Mouse (Mus musculus) heart, postnatal 14 days (tissue): ENCODE measurements around the gene Olfr1499. TPM values are rescaled to one million over a fixed set of nuclear protein-coding genes. Genes with fewer than 3 reads are reported as not detected.
"Not testable (repeated sequence)": the region's sequence is repeated elsewhere in the genome, so short reads cannot be mapped to it uniquely, and the experiment has no call there.

Experiments
- DNase-seq, 2 experiments: peaks; one replicate each; pipeline ENCODE4 v3.0.0; 2021 to 2022
- intact Hi-C: fragments of 180-260 bp; cut with DNase I; formaldehyde crosslinking; loops from one replicate; pipeline ENCODE4 v1.15.1; 2025
- long read RNA-seq, 2 experiments: library from polyadenylated mRNA; stranded (forward); transcript quantifications; one replicate each; pipeline ENCODE4 v2.0.0; 2021
- total RNA-seq, 2 experiments: library from RNA; stranded (reverse); gene quantifications; 2 replicates each; pipeline ENCODE4 v1.2.3; 2021

The Olfr1499 gene
- not detected for total RNA-seq
- long read RNA-seq, experiment 1 = 0 reads
- long read RNA-seq, experiment 2 = 0 reads

DNA sequence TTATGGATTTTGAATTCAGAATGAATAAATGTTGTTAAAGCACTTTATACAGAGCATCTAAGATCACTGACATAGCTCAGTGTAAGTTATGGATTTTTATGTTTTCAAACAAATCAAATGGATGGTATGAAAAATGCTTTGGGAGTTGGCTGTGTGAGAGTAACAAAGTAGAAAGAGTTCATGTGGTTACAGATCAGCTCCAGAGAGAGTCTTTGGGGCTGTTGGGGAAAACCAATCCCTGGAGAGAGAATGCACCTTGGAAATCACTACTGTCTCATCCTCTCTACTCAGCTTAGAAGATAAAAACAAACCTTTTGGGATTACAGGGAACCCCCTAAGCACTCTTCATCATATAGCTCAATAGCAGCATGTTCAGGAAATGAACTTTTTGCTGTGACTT, at the start of gene Olfr1499:
Gene Olfr1499 (minus strand): TSS at position 101 of the 400 bp plus-strand sequence.
- intact Hi-C loops = no loop called here
- DNase-seq = no peak

DNA sequence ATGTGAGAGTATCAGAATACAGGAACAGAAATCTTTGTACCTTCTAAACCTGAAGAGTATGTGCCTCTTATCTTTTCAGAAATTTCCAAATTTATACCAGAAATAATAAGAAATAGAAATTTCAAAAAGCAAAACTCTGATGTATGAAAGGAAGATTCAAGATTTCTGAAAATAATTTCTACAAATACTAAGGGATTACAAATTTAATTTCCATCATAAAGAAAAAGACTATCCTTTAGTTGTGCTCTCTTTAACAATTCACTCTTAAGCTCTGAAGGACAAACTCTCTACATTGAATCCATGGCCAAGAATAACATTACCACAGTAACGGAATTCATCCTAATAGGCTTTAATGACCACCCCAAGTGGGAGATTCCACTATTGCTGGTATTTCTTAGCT, 42.2 kb upstream of the Olfr1499 start, which contains the start of gene Olfr1502:
Gene Olfr1502 (plus strand): TSS at position 301 of the 400 bp plus-strand sequence.
- no peak for DNase-seq
- intact Hi-C loops = no loop called here

GRCm38 (mm10) chr19:13850592-13850991, 31.3 kb upstream of the Olfr1499 start, which contains the start of gene Olfr1501:
TSS of gene Olfr1501 (minus strand) at chr19:13850692.
- DNase-seq, intact Hi-C loops: not testable (repeated sequence)

- intact Hi-C loops = no loop called here
- no peak for DNase-seq
Observed at GRCm38 (mm10) chr19:13830388-13830787, 11.1 kb upstream of the Olfr1499 start, which contains the start of gene Olfr1500. TSS of gene Olfr1500 (minus strand) at chr19:13830488.

DNA sequence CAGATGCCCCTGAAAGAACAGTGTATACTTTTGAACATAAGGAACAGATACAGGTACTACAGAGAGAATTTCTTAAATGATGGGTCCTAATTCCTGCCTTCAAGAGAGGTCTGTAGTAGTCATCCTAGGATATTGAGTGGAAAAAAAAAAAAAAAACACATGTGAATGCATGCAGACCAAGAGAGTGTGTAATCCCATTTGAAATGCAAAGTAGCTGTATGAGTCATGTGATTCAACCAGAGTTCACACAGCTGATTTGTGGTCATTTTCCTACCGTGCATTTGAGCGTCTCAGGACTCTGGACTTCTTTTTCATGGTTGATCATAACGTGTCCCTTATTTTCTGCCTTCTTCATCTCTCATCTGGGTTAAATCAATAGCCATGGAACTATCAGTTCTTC, 9.2 kb upstream of the Olfr1499 start:
- DNase-seq = no peak
- intact Hi-C loops = no loop called here

DNA sequence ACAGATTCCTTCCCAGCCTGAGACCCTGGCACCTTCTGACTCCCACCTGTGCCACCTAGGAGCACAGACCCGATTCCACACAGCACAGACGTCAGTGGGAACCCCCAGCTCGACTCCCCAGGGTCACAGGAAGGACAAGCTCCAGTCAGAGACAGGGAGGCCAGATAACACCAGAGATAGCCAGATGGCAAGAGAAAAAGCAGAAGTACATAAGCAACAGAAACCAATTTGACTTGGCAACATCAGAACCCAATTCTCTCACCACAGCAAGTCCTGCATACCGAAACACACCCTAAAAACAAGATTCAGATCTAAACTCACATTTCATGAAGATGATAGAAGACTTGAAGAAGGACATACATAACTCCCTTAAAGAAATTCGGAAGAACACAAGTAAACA, 1.6 kb upstream of the Olfr1499 start:
- intact Hi-C loops = no loop called here
- no peak for DNase-seq

DNA sequence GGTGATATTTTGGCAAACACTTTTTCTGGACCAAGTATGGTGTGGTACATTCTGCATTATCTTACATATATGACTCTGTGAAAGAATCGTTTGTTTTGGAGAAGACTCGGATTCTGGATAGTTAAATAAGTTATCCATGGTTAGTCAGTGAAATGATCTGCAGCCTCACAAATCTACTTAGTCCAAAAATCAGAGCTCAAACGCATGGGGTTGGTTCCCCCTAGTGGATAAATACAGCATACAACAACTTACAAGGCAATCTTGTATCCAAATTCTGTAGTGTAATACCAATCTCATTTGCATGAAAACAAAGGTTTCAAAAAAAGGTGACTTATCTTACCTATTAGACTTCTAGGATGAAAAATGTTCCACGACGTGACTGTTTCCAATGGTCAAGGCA, 420 bp downstream of the Olfr1499 start:
- intact Hi-C loops = no loop called here

DNA sequence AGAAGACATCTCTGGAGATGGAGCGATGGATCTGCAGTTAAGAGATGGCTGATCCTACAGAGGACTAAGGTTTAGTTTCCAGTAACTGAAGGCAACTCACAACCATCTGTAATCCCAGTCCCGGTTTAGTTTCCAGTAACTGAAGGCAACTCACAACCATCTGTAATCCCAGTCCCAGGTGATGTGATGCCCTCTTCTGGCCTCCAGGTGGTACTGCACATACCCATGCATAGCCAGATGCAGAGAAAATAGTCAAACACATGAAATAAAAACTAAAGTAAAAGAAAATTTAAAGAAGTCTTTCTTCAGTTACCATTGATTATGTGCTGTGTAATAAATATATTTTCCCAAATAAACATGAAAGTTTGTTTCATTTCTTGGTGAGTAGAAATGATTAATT, 6.4 kb downstream of the Olfr1499 start:
- DNase-seq = no peak
- intact Hi-C loops = no loop called here

More for the DNA sequence above, 420 bp downstream of the Olfr1499 start:
- no peak for DNase-seq

DNA sequence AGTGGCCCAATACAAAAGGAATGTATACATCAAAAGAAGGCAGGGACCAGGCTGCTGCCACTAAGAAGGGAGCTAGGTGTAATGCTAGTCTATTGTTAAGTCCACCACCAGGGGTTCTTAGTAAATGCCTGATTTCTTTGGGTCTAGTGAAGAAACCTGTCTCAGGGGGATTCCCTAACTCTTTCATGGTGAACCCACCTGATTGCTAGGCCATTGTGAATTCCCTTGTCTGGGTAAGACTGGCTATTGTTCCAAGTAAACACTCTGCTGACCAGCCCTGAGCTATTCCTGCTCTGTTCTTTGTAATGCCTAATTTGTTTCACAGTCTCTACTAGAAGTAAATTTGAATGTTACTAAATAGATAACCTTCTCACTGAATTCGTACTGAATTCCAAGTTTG, 13.8 kb downstream of the Olfr1499 start:
- intact Hi-C loops, DNase-seq: not testable (repeated sequence)

DNA sequence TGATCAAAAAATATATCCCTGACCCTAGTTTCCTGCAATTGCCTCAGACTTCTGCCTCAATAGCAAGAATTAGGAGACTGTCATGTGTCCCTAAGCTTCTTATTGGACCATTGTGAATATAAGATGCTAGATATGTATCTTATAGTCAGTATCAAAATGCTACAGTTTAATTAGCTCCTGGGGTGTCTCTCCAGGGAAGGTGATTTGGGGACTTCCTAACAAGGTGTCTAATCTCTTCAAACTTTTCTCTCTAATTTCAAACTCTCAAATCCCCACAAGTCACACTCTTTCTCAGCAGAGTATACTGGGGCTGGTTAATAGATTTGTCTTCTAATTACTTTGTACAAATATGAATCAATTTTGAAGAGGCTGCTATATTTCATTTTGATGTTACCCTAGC, 21.1 kb downstream of the Olfr1499 start, which contains the start of gene Olfr1497:
Gene Olfr1497 (minus strand): TSS at position 101 of the 400 bp plus-strand sequence.
- intact Hi-C loops = no loop called here

DNA sequence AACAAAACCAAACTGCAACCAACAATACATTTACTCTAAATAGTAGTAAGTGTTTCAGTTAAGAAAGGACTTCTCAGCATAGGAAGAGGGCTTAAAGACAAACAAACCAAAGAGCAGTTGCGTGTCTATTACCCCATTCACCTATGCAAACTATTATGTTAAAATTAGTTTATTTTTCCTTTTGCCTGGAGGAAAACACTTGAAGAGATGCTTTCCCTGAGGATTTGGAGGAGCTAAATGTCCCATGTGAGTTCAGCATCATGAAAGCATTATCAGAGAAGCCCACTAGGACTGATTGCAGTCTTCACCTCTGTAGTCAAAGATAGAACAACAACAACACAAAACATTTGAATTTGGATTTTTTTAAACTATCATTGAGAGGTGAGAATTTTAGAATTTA, 41.7 kb downstream of the Olfr1499 start, which contains the start of gene Olfr1496:
Gene Olfr1496 (plus strand): TSS at position 301 of the 400 bp plus-strand sequence.
- no peak for DNase-seq
- intact Hi-C loops = no loop called here

More for the DNA sequence above, 21.1 kb downstream of the Olfr1499 start, which contains the start of gene Olfr1497:
- no peak for DNase-seq

GRCm38 (mm10) chr19:13768565-13769276, 50.5 kb downstream of the Olfr1499 start:
- no peak for DNase-seq
- intact Hi-C loops = no loop called here

DNA sequence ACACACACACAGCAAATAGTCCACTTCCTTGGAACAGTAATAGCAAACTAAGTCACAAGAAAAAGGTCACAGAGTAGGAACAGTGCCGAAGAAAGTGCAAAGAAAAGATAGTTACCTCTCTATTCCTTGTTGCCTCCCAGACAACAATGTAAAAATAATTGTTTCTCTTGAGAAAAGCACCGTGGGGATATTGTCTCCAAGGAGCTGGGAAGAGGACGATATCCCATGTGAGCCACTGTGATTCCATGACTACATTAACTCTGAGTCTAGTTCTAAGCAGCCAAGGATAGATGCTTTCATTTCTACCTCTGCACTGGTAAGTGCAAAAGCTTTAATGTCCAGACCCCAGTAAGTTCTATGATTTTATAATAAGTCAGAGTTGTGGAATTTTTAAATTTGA, 54.9 kb downstream of the Olfr1499 start, which contains the start of gene Olfr1495:
Gene Olfr1495 (plus strand): TSS at position 301 of the 400 bp plus-strand sequence.
- no peak for DNase-seq
- intact Hi-C loops = no loop called here

Other genes with a start within 250 kb of the Olfr1499 start
- not detected for gene Olfr1484, start 235.9 kb downstream of the Olfr1499 start, total RNA-seq
- not detected for gene Olfr1487, start 202.1 kb downstream of the Olfr1499 start, total RNA-seq
- not detected for gene Olfr1489, start 187.8 kb downstream of the Olfr1499 start, total RNA-seq
- not detected for gene Olfr1490, start 168.4 kb downstream of the Olfr1499 start, total RNA-seq
- not detected for gene Olfr1491, start 122.2 kb downstream of the Olfr1499 start, total RNA-seq
- gene Olfr1493-ps1, start 96.2 kb downstream of the Olfr1499 start, total RNA-seq = not detected
- not detected for gene Olfr1494, start 79.7 kb downstream of the Olfr1499 start, total RNA-seq
- gene Olfr1495, start 54.8 kb downstream of the Olfr1499 start, total RNA-seq = not detected
- not detected for gene Olfr1496, start 41.6 kb downstream of the Olfr1499 start, total RNA-seq
- not detected for gene Olfr1497, start 21.2 kb downstream of the Olfr1499 start, total RNA-seq
- not detected for gene Olfr1500, start 11.0 kb upstream of the Olfr1499 start, total RNA-seq
- gene Olfr1501, start 31.2 kb upstream of the Olfr1499 start, total RNA-seq = not detected
- gene Olfr1502, start 42.3 kb upstream of the Olfr1499 start, total RNA-seq = not detected
- gene Olfr1504, start 78.5 kb upstream of the Olfr1499 start, total RNA-seq = not detected
- gene Olfr1505, start 94.1 kb upstream of the Olfr1499 start, total RNA-seq = not detected